Mouse (Mus musculus): ENCODE measurements around the gene Ncoa7. TPM values are rescaled to one million over a fixed set of nuclear protein-coding genes. Genes with fewer than 3 reads are reported as not detected.

Gene Ncoa7
- polyA plus RNA-seq, 1 experiment: 35.6 TPM

- Histone ChIP-seq H3K4me1 (ENCODE audit: control insufficient read depth, insufficient read depth, low read length) (no peaks in the 10 kb centered on the region), H3K4me3 (replicated peaks; ENCODE audit: control insufficient read depth, low read depth, low read length) (no peak overlapping the region), H3K27ac (ENCODE audit: control insufficient read depth, insufficient read depth, low read depth, low read length, poor library complexity) (no peak overlapping the region)
- 91% methylated on average over 5 of the region's 5 CpGs for WGBS
- TF ChIP-seq CTCF (IDR thresholded peaks at IDR 0.05; ENCODE audit: control insufficient read depth, insufficient read depth, low read length) (no peak), POLR2A (IDR thresholded peaks at IDR 0.05; ENCODE audit: borderline replicate concordance, control insufficient read depth, low read depth, low read length) (no peak)
These were observed 95.1 kb downstream of the Ncoa7 start for GRCm38 (mm10) chr10:30708039-30708438.

GRCm38 (mm10) chr10:30702663-30703062, 100.5 kb downstream of the Ncoa7 start:
- TF ChIP-seq POLR2A (IDR thresholded peaks at IDR 0.05; ENCODE audit: borderline replicate concordance, control insufficient read depth, low read depth, low read length) (no peak), CTCF (IDR thresholded peaks at IDR 0.05; ENCODE audit: control insufficient read depth, insufficient read depth, low read length) (no peak)
- Histone ChIP-seq H3K4me3 (replicated peaks; ENCODE audit: control insufficient read depth, low read depth, low read length) (no peak overlapping the region), H3K4me1 (ENCODE audit: control insufficient read depth, insufficient read depth, low read length) (no peaks in the 10 kb centered on the region), H3K27ac (ENCODE audit: control insufficient read depth, insufficient read depth, low read depth, low read length, poor library complexity) (no peak overlapping the region)
- 87% methylated on average over 1 of the region's 1 CpGs for whole genome bisulfite sequencing

- no peak overlapping the region for H3K27ac ChIP-seq (ENCODE audit: control insufficient read depth, insufficient read depth, low read depth, low read length, poor library complexity)
- H3K4me3 ChIP-seq (replicated peaks; ENCODE audit: control insufficient read depth, low read depth, low read length): no peak overlapping the region
- TF ChIP-seq CTCF (IDR thresholded peaks at IDR 0.05; ENCODE audit: control insufficient read depth, insufficient read depth, low read length) (no peak), POLR2A (IDR thresholded peaks at IDR 0.05; ENCODE audit: borderline replicate concordance, control insufficient read depth, low read depth, low read length) (no peak)
- WGBS: 93% methylated on average over 3 of the region's 3 CpGs
- no peaks in the 10 kb centered on the region for H3K4me1 ChIP-seq (ENCODE audit: control insufficient read depth, insufficient read depth, low read length)
These were observed 116.3 kb downstream of the Ncoa7 start for GRCm38 (mm10) chr10:30686862-30687261.

- WGBS: 86% methylated on average over 4 of the region's 4 CpGs
- TF ChIP-seq CTCF (IDR thresholded peaks at IDR 0.05; ENCODE audit: control insufficient read depth, insufficient read depth, low read length) (no peak), POLR2A (IDR thresholded peaks at IDR 0.05; ENCODE audit: borderline replicate concordance, control insufficient read depth, low read depth, low read length) (no peak)
These were observed 119.7 kb downstream of the Ncoa7 start for GRCm38 (mm10) chr10:30683449-30683848.

GRCm38 (mm10) chr10:30679756-30680155, 123.4 kb downstream of the Ncoa7 start:
- Histone ChIP-seq H3K27ac (ENCODE audit: control insufficient read depth, insufficient read depth, low read depth, low read length, poor library complexity) (no peak overlapping the region), H3K4me3 (replicated peaks; ENCODE audit: control insufficient read depth, low read depth, low read length) (no peak overlapping the region), H3K4me1 (ENCODE audit: control insufficient read depth, insufficient read depth, low read length) (no peaks in the 10 kb centered on the region)
- TF ChIP-seq CTCF (IDR thresholded peaks at IDR 0.05; ENCODE audit: control insufficient read depth, insufficient read depth, low read length) (no peak), POLR2A (IDR thresholded peaks at IDR 0.05; ENCODE audit: borderline replicate concordance, control insufficient read depth, low read depth, low read length) (no peak)
- 95% methylated on average over 2 of the region's 2 CpGs for WGBS

More at GRCm38 (mm10) chr10:30683449-30683848, 119.7 kb downstream of the Ncoa7 start:
- Histone ChIP-seq H3K4me1 (ENCODE audit: control insufficient read depth, insufficient read depth, low read length) (no peaks in the 10 kb centered on the region), H3K27ac (ENCODE audit: control insufficient read depth, insufficient read depth, low read depth, low read length, poor library complexity) (no peak overlapping the region), H3K4me3 (replicated peaks; ENCODE audit: control insufficient read depth, low read depth, low read length) (no peak overlapping the region)

GRCm38 (mm10) chr10:30678051-30678450, 125.1 kb downstream of the Ncoa7 start:
- TF ChIP-seq POLR2A (IDR thresholded peaks at IDR 0.05; ENCODE audit: borderline replicate concordance, control insufficient read depth, low read depth, low read length) (no peak), CTCF (IDR thresholded peaks at IDR 0.05; ENCODE audit: control insufficient read depth, insufficient read depth, low read length) (no peak)
- WGBS: 49% methylated on average over 2 of the region's 2 CpGs
- no peaks in the 10 kb centered on the region for H3K4me1 ChIP-seq (ENCODE audit: control insufficient read depth, insufficient read depth, low read length)
- H3K4me3 ChIP-seq (replicated peaks; ENCODE audit: control insufficient read depth, low read depth, low read length): no peak overlapping the region
- H3K27ac ChIP-seq (ENCODE audit: control insufficient read depth, insufficient read depth, low read depth, low read length, poor library complexity): no peak overlapping the region

GRCm38 (mm10) chr10:30674825-30675224, 128.3 kb downstream of the Ncoa7 start:
- WGBS: 21% methylated on average over 3 of the region's 3 CpGs
- Histone ChIP-seq H3K4me3 (replicated peaks; ENCODE audit: control insufficient read depth, low read depth, low read length) (no peak overlapping the region), H3K4me1 (ENCODE audit: control insufficient read depth, insufficient read depth, low read length) (no peaks in the 10 kb centered on the region), H3K27ac (ENCODE audit: control insufficient read depth, insufficient read depth, low read depth, low read length, poor library complexity) (no peak overlapping the region)
- TF ChIP-seq POLR2A (IDR thresholded peaks at IDR 0.05; ENCODE audit: borderline replicate concordance, control insufficient read depth, low read depth, low read length) (no peak), CTCF (IDR thresholded peaks at IDR 0.05; ENCODE audit: control insufficient read depth, insufficient read depth, low read length) (no peak)

- TF ChIP-seq CTCF (IDR thresholded peaks at IDR 0.05; ENCODE audit: control insufficient read depth, insufficient read depth, low read length) (no peak), POLR2A (IDR thresholded peaks at IDR 0.05; ENCODE audit: borderline replicate concordance, control insufficient read depth, low read depth, low read length) (no peak)
- Histone ChIP-seq H3K27ac (ENCODE audit: control insufficient read depth, insufficient read depth, low read depth, low read length, poor library complexity) (no peak overlapping the region), H3K4me1 (ENCODE audit: control insufficient read depth, insufficient read depth, low read length) (no peaks in the 10 kb centered on the region), H3K4me3 (replicated peaks; ENCODE audit: control insufficient read depth, low read depth, low read length) (no peak overlapping the region)
- 84% methylated on average over 2 of the region's 2 CpGs for WGBS
These were observed 136.5 kb downstream of the Ncoa7 start for GRCm38 (mm10) chr10:30666580-30666979.

Data from bone marrow, adult 2 months (tissue).